Mouse (Mus musculus) liver, embryonic 14.5 days (tissue): ENCODE measurements around the gene Pprc1.

Experiments
- CTCF ChIP-seq: IDR thresholded peaks from 2 replicates; pipeline ENCODE4 v1.5.1; 2016; ENCODE audit warnings: antibody characterized with exemption, low read depth, control low read depth
- EP300 ChIP-seq: IDR thresholded peaks from 2 replicates; pipeline ENCODE4 v1.6.1; 2016; ENCODE audit warnings: antibody characterized with exemption, low read depth

- TF ChIP-seq CTCF (no peak), EP300 (no peak)
These were observed 58.9 kb downstream of the Pprc1 start for GRCm38 (mm10) chr19:46103437-46104186.
